Mouse (Mus musculus) liver, embryonic 14.5 days (tissue): ENCODE data around the gene Shtn1.

ENCODE experiments used
- CTCF ChIP-seq: IDR thresholded peaks from 2 replicates; pipeline ENCODE4 v1.5.1; 2016; ENCODE audit warnings: antibody characterized with exemption, low read depth, control low read depth
- EP300 ChIP-seq: IDR thresholded peaks from 2 replicates; pipeline ENCODE4 v1.6.1; 2016; ENCODE audit warnings: antibody characterized with exemption, low read depth

DNA sequence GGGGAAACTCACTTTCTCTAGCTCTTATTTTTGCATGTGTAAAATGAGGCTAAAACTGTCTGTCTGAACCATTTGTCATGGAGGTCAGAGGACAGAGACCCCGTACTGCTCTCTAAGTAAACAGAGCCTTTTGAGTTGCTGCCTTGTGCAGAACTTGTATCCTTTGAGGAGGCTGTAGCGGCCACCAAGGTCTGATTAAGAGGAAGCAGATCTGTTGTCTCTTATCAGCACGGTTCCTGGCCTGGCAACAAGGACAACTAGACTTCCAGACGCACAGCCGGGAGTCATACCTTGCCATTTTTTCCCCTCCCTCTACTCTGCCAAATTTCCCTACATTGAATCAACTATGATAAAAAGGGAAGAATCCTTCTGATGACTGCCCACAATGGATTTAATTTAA, 18.5 kb downstream of the Shtn1 start:
- TF ChIP-seq CTCF: no peak
- no peak for TF ChIP-seq EP300
